Mouse (Mus musculus): ENCODE data around the gene Fastk.

Fastk gene

DNA sequence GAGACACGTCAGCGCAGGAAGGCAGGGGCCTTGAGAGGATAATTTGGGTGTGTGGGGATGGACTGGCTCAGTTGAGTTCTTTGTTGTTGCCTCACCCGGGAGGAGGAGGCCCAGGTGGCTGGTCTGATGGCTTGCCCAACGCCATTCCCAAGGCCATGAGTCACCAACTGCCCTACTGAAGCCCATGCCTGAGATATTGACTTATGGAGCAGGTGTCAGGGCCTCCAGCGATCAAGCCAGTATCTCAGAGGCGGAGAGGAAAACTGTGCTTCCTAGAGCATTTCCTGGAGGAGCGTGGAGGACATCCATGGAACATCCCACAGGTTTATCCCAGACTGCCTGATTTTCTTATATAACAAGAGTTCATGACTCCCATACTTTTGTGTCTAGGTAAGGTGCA, 52.4 kb downstream of the Fastk start:
- DNase-seq (ENCODE audit: low read depth, low spot score): no peak

GRCm38 (mm10) chr5:24391864-24392263, 53.2 kb downstream of the Fastk start, which contains the start of gene Atg9b:
TSS of gene Atg9b (minus strand) at chr5:24392143.
- no peak for DNase-seq (ENCODE audit: low read depth, low spot score)

DNA sequence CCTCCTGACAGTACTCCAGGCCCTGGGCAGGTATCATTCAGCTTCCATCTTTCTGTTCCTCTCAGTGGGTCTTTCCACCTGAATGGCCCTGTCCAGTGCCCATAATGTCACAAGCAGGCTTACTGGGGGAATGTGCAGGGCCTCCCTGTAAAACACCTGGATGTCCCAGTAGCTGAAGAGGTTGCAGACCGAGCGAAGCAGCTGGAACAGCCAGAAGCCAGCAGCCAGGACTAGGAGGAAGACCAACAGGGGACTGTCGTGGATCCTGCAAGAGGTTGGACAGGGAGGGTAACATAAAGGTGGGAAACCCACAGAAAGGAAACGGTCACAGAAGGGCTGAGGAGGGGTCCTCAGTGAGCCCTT, 55.4 kb downstream of the Fastk start:
- DNase-seq (ENCODE audit: low read depth, low spot score): no peak

DNA sequence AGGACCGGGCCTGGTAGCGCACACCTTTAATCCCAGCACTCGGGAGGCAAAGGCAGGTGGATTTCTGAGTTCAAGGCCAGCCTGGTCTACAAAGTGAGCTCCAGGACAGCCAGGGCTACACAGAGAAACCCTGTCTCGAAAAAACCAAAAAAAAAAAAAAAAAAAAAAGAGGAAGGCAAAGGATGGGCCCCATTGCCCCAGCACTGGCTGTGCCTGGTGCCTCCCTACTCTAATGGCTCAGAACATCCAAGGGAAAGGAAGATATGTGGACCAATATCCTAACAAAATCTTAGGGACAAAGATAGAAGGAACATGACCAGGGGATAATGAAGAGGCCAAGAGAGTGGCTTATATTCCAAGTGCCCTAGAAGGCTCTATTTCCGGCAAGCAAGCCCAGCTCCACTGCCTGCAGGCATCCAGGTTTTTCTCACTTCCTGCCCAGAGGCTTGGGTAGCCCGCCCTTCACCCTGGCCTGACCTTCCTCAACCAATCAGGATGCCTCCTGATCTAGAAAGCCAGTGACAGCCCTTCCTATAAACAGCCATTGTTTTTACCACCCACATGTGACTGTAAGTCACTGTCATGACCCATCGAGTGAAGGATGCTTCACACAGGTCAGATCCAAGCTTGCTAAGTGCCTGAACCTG, 56.0 kb downstream of the Fastk start:
- peak; percentile 62 for DNase-seq (ENCODE audit: low read depth, low spot score)

All from forelimb bud, embryonic 11.5 days (tissue).